Mouse (Mus musculus): ENCODE measurements at regions not wholly inside any gene's neighbourhood (a gene's known extent, or its start where the extent isn't known, plus 50 kb on each side); places are given as distances from the start of the nearest gene placed in this dataset.

DNA sequence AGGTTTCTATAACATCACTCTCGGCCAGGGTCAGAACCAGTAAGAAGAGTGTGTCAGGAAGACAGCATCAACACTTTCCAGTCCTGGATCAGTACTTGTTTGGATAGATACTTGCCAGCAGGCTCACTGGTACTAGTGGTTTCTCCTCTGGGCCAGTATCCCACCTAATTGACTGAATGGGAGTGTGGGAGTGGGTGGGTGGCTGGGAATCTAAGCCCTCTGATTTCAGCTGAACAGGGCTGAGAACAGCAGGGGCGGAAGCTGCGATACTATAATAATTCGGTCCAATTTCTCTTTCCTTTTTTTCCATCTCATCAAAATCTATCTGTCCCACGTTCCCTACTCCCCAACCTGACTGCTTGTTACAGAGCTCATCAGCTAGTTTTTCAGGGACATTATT lies 217.0 kb downstream of the Rnf144b start:
- ATAC-seq (ENCODE audit: insufficient read depth, low FRiP score), result no peak
- H3K36me3 ChIP-seq (ENCODE audit: control insufficient read depth, insufficient read depth, low read length), result no peaks in the 10 kb centered on the region
- no peak overlapping the region for H3K27ac ChIP-seq (ENCODE audit: low read length)
- H3K4me3 ChIP-seq (replicated peaks; ENCODE audit: low read length), result no peak overlapping the region
- no peaks in the 10 kb centered on the region for H3K27me3 ChIP-seq (ENCODE audit: control insufficient read depth, insufficient read depth, low read length)
- no peak overlapping the region for H3K9ac ChIP-seq (ENCODE audit: low read length)
- 73% methylated on average over 5 of the region's 5 CpGs for WGBS
- no peak overlapping the region for H3K4me2 ChIP-seq (ENCODE audit: low read depth, low read length)
- no peaks in the 10 kb centered on the region for H3K9me3 ChIP-seq (replicated peaks; ENCODE audit: control insufficient read depth, low read length)
- peaks cover 9% of the 10 kb centered on the region; the same call in 1 of the 2 replicates for H3K4me1 ChIP-seq (ENCODE audit: control insufficient read depth, insufficient read depth, low read length)

DNA sequence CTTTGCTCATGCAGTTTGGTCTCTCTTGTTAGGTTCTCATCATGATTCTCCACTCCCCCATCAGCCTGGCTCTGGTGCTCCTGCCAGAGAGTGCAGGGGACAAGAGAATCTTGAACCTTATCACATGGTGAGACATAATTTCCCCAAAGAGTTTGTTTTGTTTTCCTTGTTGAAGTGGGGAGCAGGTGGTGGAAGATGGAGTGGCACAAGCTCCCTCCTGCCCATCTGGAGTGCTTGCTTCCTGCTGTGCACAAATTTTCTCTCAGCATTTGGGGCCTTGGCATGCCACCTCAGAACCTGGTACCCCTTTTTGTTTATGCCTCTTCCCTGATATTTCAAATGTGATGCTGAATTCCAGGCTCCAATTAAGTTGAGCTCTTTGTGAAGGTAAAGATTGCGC lies 219.9 kb downstream of the Rnf144b start:
- ATAC-seq (ENCODE audit: insufficient read depth, low FRiP score), result no peak
- no peak overlapping the region for H3K9ac ChIP-seq (ENCODE audit: low read length)

GRCm38 (mm10) chr13:47345576-47345975 lies 223.1 kb downstream of the Rnf144b start:
- no peaks in the 10 kb centered on the region for H3K4me1 ChIP-seq (ENCODE audit: control insufficient read depth, insufficient read depth, low read length)
- no peak overlapping the region for H3K27ac ChIP-seq (ENCODE audit: low read length)
- H3K9me3 ChIP-seq (replicated peaks; ENCODE audit: control insufficient read depth, low read length), result no peaks in the 10 kb centered on the region
- no peaks in the 10 kb centered on the region for H3K27me3 ChIP-seq (ENCODE audit: control insufficient read depth, insufficient read depth, low read length)
- 37% methylated on average over 9 of the region's 9 CpGs for WGBS
- no peaks in the 10 kb centered on the region for H3K36me3 ChIP-seq (ENCODE audit: control insufficient read depth, insufficient read depth, low read length)
- H3K9ac ChIP-seq (ENCODE audit: low read length), result no peak overlapping the region
- H3K4me2 ChIP-seq (ENCODE audit: low read depth, low read length), result no peak overlapping the region
- ATAC-seq (ENCODE audit: insufficient read depth, low FRiP score), result no peak
- no peak overlapping the region for H3K4me3 ChIP-seq (replicated peaks; ENCODE audit: low read length)

More for the DNA sequence above, 219.9 kb downstream of the Rnf144b start:
- H3K4me3 ChIP-seq (replicated peaks; ENCODE audit: low read length), result no peak overlapping the region
- H3K4me2 ChIP-seq (ENCODE audit: low read depth, low read length), result no peak overlapping the region
- no peaks in the 10 kb centered on the region for H3K27me3 ChIP-seq (ENCODE audit: control insufficient read depth, insufficient read depth, low read length)
- WGBS, result 81% methylated on average over 1 of the region's 1 CpGs
- no peak overlapping the region for H3K27ac ChIP-seq (ENCODE audit: low read length)
- no peaks in the 10 kb centered on the region for H3K4me1 ChIP-seq (ENCODE audit: control insufficient read depth, insufficient read depth, low read length)
- H3K9me3 ChIP-seq (replicated peaks; ENCODE audit: control insufficient read depth, low read length), result no peaks in the 10 kb centered on the region
- H3K36me3 ChIP-seq (ENCODE audit: control insufficient read depth, insufficient read depth, low read length), result no peaks in the 10 kb centered on the region

DNA sequence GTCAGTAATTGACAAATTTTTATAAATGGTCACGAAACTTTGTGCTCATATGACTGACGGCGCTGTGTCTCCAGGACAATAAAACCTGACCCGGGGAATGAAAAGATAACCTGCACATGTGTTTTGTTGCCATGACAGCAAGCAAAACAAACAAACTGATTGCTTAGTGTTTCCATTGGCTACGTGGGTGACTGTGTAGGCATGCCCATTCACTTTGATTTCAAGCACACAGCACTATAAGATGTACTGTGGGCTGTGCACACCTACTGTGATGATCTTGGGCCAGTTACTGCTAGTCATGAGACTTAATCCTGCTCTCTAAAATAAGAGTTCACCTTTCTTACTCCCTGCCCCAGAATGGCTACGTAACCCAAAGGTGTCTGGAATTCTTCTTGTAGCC lies 225.4 kb downstream of the Rnf144b start:
- 55% methylated on average over 6 of the region's 6 CpGs for WGBS
- Histone ChIP-seq H3K4me3 (replicated peaks; ENCODE audit: low read length) (no peak overlapping the region), H3K27ac (ENCODE audit: low read length) (no peak overlapping the region), H3K9me3 (replicated peaks; ENCODE audit: control insufficient read depth, low read length) (no peaks in the 10 kb centered on the region), H3K27me3 (ENCODE audit: control insufficient read depth, insufficient read depth, low read length) (no peaks in the 10 kb centered on the region), H3K4me2 (ENCODE audit: low read depth, low read length) (no peak overlapping the region), H3K9ac (ENCODE audit: low read length) (no peak overlapping the region), H3K36me3 (ENCODE audit: control insufficient read depth, insufficient read depth, low read length) (no peaks in the 10 kb centered on the region), H3K4me1 (ENCODE audit: control insufficient read depth, insufficient read depth, low read length) (no peaks in the 10 kb centered on the region)
- ATAC-seq (ENCODE audit: insufficient read depth, low FRiP score), result no peak

GRCm38 (mm10) chr13:47348517-47349145 lies 226.2 kb downstream of the Rnf144b start:
- no peak overlapping the region for H3K4me2 ChIP-seq (ENCODE audit: low read depth, low read length)
- no peaks in the 10 kb centered on the region for H3K4me1 ChIP-seq (ENCODE audit: control insufficient read depth, insufficient read depth, low read length)
- H3K27me3 ChIP-seq (ENCODE audit: control insufficient read depth, insufficient read depth, low read length), result no peaks in the 10 kb centered on the region
- no peak overlapping the region for H3K4me3 ChIP-seq (replicated peaks; ENCODE audit: low read length)
- no peaks in the 10 kb centered on the region for H3K9me3 ChIP-seq (replicated peaks; ENCODE audit: control insufficient read depth, low read length)
- H3K36me3 ChIP-seq (ENCODE audit: control insufficient read depth, insufficient read depth, low read length), result no peaks in the 10 kb centered on the region
- H3K9ac ChIP-seq (ENCODE audit: low read length), result no peak overlapping the region
- H3K27ac ChIP-seq (ENCODE audit: low read length), result no peak overlapping the region
- WGBS, result 36% methylated on average over 17 of the region's 17 CpGs
- no peak for ATAC-seq (ENCODE audit: insufficient read depth, low FRiP score)

DNA sequence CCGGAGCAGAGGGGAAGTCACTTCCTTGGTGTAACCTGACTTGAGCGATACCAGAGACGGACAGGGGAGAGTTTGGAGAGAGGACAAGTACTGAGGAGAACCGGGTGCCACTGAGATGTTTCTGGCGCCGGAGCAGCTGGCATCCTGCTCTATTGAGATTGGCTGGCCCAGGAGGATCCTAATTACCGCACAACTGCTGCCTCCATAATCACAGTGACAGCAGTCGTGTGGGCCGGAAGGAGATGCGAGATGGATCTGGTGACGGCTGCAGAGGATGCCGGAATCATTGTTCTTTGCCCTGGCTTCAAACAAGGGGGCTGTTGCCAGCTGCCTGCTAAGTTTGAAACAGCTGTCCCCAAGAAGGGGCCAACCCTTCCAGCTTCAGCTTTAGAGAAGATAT lies 232.0 kb downstream of the Rnf144b start:
- Histone ChIP-seq H3K27ac (ENCODE audit: low read length) (no peak overlapping the region), H3K4me3 (replicated peaks; ENCODE audit: low read length) (no peak overlapping the region), H3K4me2 (ENCODE audit: low read depth, low read length) (no peak overlapping the region), H3K4me1 (ENCODE audit: control insufficient read depth, insufficient read depth, low read length) (no peaks in the 10 kb centered on the region), H3K36me3 (ENCODE audit: control insufficient read depth, insufficient read depth, low read length) (no peaks in the 10 kb centered on the region), H3K9ac (ENCODE audit: low read length) (no peak overlapping the region), H3K27me3 (ENCODE audit: control insufficient read depth, insufficient read depth, low read length) (no peaks in the 10 kb centered on the region), H3K9me3 (replicated peaks; ENCODE audit: control insufficient read depth, low read length) (no peaks in the 10 kb centered on the region)
- ATAC-seq (ENCODE audit: insufficient read depth, low FRiP score), result no peak
- WGBS, result 77% methylated on average over 12 of the region's 12 CpGs

GRCm38 (mm10) chr13:47355169-47355568 lies 232.7 kb downstream of the Rnf144b start:
- Histone ChIP-seq H3K27ac (ENCODE audit: low read length) (no peak overlapping the region), H3K4me2 (ENCODE audit: low read depth, low read length) (no peak overlapping the region), H3K4me3 (replicated peaks; ENCODE audit: low read length) (no peak overlapping the region), H3K36me3 (ENCODE audit: control insufficient read depth, insufficient read depth, low read length) (no peaks in the 10 kb centered on the region), H3K9ac (ENCODE audit: low read length) (no peak overlapping the region), H3K9me3 (replicated peaks; ENCODE audit: control insufficient read depth, low read length) (no peaks in the 10 kb centered on the region), H3K4me1 (ENCODE audit: control insufficient read depth, insufficient read depth, low read length) (no peaks in the 10 kb centered on the region), H3K27me3 (ENCODE audit: control insufficient read depth, insufficient read depth, low read length) (no peaks in the 10 kb centered on the region)
- WGBS, result 52% methylated on average over 5 of the region's 5 CpGs
- ATAC-seq (ENCODE audit: insufficient read depth, low FRiP score), result no peak

GRCm38 (mm10) chr13:47358986-47359385 lies 236.5 kb downstream of the Rnf144b start:
- H3K27me3 ChIP-seq (ENCODE audit: control insufficient read depth, insufficient read depth, low read length), result no peaks in the 10 kb centered on the region
- H3K4me2 ChIP-seq (ENCODE audit: low read depth, low read length), result no peak overlapping the region
- H3K9me3 ChIP-seq (replicated peaks; ENCODE audit: control insufficient read depth, low read length), result no peaks in the 10 kb centered on the region
- WGBS, result 68% methylated on average over 9 of the region's 9 CpGs
- H3K9ac ChIP-seq (ENCODE audit: low read length), result no peak overlapping the region
- H3K27ac ChIP-seq (ENCODE audit: low read length), result no peak overlapping the region
- H3K4me3 ChIP-seq (replicated peaks; ENCODE audit: low read length), result no peak overlapping the region
- H3K4me1 ChIP-seq (ENCODE audit: control insufficient read depth, insufficient read depth, low read length), result no peaks in the 10 kb centered on the region
- no peak for ATAC-seq (ENCODE audit: insufficient read depth, low FRiP score)
- no peaks in the 10 kb centered on the region for H3K36me3 ChIP-seq (ENCODE audit: control insufficient read depth, insufficient read depth, low read length)

GRCm38 (mm10) chr13:47365776-47366175 lies 243.3 kb downstream of the Rnf144b start:
- Histone ChIP-seq H3K4me3 (replicated peaks; ENCODE audit: low read length) (no peak overlapping the region), H3K27me3 (ENCODE audit: control insufficient read depth, insufficient read depth, low read length) (no peaks in the 10 kb centered on the region), H3K36me3 (ENCODE audit: control insufficient read depth, insufficient read depth, low read length) (no peaks in the 10 kb centered on the region), H3K9ac (ENCODE audit: low read length) (no peak overlapping the region), H3K4me2 (ENCODE audit: low read depth, low read length) (no peak overlapping the region), H3K4me1 (ENCODE audit: control insufficient read depth, insufficient read depth, low read length) (0 out of 2 replicates have a peak, but pooled peaks cover 5% of the 10 kb centered on the region), H3K9me3 (replicated peaks; ENCODE audit: control insufficient read depth, low read length) (no peaks in the 10 kb centered on the region), H3K27ac (ENCODE audit: low read length) (no peak overlapping the region)
- no peak for ATAC-seq (ENCODE audit: insufficient read depth, low FRiP score)
- WGBS, result 82% methylated on average over 7 of the region's 7 CpGs
